Mouse (Mus musculus): ENCODE measurements at regions not wholly inside any gene's neighbourhood (a gene's known extent, or its start where the extent isn't known, plus 50 kb on each side); places are given as distances from the start of the nearest gene placed in this dataset.
A peak's percentile ranks its signal among the peaks of the same experiment; 100 is the strongest.

DNA sequence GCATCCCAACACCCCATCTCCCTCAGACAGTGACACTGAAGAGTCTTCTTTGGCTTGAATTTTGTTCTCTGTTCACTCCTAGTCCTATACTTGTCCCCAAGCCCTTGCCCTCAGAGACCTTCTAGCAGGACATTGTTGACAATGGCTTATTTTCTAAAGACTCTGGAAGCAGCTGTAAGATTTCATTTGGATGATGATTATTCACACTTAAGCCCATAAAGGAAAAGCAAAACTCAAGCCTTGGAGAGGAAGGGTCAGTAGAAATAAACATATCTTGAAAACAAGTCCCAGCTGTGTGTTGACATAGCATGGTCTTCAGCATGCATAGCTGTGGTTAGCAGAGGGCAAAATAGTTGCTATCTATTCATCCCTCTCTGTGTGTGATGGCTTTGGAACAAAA lies 59.9 kb upstream of the Cdh11 start:
- DNase-seq (ENCODE audit: low spot score in 2 of 2) = no peak

DNA sequence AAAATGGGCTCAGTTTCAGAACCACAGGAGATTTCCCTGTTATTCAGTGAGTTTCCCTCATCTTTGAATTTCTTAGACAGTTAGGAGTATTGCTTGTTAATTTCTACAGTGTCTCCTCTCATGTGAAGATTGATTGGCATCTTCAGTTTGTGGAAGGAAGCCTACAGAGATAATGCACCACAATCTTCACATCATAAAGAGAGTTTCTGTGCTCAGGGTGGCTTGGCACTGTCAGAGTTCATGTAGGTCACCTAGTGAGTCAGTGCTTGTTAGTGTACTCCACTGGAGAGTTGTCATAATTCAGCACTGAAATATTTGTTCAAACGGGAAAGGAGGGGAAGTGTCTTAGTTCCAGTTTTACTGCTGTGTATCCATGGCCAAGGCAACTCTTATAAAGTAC lies 74.6 kb upstream of the Cdh11 start:
- no peak for DNase-seq (ENCODE audit: low spot score in 2 of 2)

DNA sequence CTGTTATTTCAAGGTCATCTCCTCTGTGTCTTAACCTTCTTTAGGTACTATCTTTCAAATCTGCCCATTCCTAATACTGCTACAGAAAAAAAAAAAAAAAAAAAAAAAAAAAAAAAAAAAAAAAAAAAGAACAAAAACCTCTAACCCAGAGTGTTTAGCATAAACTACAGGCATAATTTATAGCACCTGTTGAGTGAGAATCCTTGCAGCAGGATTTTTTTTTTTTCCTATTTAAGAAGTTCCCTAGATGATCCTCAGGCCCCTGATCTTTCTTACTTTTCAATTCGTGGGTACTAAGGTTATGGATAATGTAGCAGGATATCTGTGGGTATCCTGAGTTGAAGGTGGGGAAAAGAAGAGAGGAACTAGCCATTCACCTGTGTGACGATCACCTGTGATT lies 114.1 kb upstream of the Cdh11 start:
- DNase-seq (ENCODE audit: low spot score in 2 of 2) = no peak

DNA sequence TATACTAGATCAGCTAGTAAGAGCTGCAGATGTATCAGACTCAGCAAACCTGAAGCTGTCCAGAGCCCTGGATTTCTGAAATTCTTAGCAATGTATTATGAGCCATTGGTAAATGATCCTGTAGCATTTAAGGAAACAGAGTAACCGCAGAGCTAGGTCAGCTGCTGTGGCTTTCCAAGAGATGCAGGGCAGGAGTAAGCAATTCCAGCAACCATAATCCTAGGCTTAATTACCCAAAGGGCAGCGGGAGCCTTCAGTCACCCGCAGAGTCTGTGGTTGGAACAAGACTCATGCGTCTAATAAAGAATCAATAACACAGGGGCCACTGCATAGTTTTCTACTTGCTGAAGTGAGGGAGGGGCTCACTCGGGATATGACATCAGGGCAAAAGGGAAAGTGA lies 115.2 kb upstream of the Cdh11 start:
- no peak for DNase-seq (ENCODE audit: low spot score in 2 of 2)

DNA sequence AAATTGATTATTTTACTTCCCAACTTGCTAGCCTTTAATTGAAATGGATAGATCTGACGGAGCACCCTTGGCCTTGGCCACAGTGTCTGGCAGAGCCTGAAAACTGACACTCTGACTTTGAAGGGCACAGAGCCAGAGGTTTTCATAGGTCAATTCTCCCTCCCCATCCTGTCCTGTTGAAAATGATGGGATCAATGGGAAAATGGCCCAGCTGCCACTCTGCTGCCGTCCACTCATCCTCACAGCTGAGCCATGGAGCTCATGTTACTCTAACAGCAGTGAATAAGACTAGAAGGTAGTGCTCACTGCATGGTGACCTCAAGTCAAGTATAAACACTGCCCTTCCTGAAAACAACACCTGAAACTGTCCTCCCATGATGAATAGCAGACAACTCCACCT lies 122.0 kb upstream of the Cdh11 start:
- no peak for DNase-seq (ENCODE audit: low spot score in 2 of 2)

DNA sequence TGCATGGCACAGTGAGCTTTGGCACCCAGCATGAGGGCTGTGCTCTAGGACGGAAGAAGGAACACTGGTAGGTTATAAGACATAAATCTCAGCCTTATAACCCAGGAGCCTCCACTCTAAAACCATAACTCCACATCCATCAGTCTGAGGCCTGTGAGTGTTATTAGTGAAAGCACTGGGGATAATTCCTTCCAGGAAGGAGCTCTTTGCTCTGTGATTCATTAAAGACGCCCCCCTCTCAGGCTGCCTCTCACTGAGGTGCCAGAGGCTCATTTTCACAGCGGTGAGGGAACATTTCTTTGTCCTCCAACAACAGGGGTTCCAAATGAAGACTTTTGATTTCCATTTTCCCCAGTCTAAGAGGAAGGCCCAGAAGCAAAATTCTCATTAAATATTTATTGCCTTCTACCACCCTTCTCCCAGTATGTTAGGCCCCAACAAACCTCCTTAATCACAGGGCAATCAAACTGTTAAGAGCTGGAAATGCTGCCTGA lies 145.9 kb upstream of the Cdh11 start:
- no peak for DNase-seq (ENCODE audit: low spot score in 2 of 2)

DNA sequence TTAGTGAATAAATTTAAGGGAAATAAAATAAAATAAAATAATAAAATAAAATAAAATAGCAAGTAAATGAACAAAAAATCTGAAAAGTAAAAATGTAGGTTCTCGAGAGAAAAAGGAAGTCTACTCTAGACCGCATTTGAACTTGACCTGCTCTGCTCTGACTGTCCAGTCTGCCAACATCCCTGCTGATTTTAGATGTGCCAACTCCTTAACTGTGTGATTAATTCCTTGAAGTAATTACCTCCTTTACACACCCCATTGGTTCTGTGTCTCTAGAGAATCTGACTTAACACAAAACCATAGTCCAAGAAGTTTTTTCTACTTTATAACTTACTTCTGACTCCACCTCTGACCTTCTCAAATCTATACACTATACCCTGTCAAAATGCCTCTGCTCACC lies 153.3 kb upstream of the Cdh11 start:
- no peak for DNase-seq (ENCODE audit: low spot score in 2 of 2)

DNA sequence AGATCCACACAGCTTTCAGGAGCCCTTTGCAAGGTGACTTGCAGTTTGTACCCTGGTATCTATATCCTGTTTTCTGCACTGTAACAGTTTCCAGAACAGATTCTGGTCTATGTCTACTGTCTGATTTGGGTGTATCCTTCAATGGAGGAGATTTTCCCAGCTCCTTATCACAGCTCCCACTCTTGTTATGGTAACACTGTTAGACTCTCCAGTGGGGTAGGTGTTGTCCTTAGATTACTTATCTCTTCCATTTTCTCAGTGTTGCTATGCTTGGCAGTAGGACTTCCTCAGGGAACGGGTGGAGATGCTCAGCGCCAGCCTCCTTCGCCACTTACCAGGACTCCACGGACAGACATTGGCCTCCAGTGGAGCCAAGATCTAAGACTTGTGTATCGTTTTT lies 160.1 kb upstream of the Cdh11 start:
- DNase-seq (ENCODE audit: low spot score in 2 of 2) = no peak

DNA sequence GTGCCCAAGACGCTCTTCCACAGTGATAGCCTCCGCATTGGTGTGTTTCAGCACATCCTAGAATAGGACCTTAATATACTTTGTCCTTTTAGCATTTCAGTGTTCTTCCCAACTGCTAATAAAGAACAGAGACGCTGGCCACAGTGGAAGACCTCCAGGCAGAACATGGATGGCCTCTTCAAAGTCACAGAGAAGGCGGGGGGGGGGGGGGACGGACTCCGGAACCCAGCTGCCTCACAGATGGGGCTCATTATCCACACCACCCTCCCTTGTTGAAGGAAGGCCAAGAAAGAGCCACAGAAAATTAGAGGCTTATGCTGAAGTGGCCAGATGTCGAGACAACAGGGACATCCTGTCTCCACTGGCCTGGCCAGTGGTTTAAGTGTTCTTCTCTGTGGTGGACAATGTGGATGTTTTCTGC lies 192.7 kb upstream of the Cdh11 start:
- no peak for DNase-seq (ENCODE audit: low spot score in 2 of 2)

DNA sequence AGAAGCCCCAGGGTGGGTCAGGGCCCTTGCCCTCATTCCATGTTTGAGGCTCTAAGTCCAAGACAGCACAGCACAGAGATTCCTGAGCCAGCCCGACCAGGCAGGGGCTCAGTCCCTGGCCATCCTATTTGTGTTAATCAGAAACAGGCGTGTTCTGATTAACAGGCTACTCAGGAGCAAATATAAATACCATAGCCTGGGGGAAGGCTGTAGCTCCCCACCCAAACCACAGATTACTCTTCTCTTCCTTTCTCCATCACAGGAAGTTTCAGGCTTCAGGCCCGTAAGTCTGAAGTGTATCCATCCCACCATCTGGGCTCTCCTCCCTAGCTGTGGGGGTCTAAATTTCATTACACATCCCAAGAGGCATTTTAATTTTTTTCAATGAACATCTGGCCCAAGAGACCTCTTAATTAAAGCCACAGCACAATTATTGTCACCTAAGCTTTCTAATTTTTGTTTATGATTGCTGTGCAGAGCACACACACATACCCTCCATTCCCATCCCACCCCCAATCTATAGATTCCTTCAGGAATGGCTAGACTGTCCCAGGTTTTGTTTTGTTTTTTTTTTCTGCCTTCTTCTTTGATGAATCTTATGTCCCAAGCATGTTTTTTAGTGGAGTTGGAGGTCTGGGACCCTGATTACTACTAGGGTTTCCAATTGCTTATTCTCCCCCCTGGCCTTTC lies 197.9 kb upstream of the Cdh11 start:
- no peak for DNase-seq (ENCODE audit: low spot score in 2 of 2)

DNA sequence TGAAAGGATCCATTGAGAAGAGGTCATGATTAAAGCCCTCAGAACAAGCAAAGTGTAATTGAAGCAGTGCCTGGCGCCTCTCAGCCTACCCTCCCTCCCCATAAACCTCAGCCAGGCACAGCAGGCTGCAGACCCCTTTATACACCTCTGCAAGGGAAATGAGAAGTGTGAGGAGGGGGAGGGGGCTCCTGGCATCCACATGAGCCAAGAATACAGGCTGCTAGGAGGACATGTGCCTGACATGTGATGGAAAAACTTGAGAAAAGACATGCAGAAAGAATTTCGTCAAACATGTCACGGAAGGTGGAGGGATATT lies 198.4 kb upstream of the Cdh11 start:
- no peak for DNase-seq (ENCODE audit: low spot score in 2 of 2)

DNA sequence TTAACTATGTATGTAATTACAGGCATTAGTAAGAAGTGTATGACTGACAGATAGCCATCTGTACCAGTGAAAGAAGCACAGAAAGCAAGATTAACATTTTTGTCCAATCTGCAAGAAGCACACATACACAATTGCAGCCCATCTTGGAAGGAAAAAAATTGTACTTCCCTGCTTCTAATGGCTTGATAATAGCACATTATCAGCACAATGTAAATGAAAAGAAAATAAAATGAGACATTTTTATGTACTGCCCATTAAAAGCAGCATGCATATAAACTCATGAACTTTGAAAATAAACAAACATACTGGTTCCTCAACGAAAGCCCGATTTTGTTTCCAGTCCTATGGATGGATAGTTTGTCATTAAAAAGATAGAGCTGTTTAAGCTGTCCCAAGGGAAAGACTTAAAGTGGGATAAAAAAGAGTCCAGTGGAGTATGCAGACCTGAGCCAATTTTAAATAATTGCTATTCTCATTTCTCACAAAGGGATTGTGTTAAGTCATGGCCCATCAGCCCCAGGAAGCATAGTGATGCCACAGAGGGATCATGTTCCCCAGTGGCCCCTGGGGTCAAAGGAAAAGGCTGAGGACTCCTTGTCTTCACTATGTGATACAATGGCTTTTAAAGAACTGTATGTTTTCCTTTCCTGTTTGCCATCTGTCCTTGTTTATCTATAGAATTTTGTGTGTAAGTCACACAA lies 222.0 kb upstream of the Cdh11 start:
- no peak for DNase-seq (ENCODE audit: low spot score in 2 of 2)

DNA sequence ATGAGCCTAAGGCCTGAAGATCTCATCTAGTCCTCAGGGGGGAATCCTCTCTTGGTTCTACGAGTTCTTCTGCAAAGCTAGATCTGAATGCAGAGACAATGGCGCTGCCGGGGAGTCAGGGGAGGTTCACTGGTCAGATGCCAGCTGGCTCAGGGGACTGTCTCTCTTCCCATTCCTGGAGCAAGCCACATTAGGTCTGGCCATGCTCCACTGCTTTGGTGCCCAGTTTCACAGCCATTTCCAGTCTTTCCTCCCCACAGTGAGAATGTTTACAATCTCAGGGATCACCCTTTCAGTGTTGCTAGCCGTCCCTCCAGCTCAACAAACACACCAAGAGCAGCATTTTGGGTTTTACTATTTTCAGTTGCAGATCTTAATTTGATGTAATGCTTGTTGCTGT lies 233.7 kb upstream of the Cdh11 start:
- DNase-seq (ENCODE audit: low spot score in 2 of 2) = no peak

DNA sequence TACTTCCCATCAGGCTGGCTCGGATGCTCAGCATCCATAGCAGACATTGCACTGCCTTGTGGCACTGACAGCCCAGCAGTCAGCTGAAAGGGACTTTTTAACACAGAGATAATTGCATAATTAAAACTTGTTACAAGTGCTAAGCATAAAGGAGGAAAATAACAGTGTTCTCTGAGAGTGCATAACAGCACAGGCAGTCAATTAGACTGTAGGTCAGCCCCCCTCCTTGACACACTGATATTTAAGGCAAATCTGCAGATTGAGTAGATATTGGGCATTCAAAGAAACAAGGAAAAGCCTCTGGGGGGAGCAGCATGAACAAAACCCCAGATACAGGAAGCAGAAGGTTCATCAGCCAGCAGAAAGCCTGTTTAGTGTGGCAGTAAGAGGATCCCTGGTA lies 237.8 kb upstream of the Cdh11 start:
- no peak for DNase-seq (ENCODE audit: low spot score in 2 of 2)

DNA sequence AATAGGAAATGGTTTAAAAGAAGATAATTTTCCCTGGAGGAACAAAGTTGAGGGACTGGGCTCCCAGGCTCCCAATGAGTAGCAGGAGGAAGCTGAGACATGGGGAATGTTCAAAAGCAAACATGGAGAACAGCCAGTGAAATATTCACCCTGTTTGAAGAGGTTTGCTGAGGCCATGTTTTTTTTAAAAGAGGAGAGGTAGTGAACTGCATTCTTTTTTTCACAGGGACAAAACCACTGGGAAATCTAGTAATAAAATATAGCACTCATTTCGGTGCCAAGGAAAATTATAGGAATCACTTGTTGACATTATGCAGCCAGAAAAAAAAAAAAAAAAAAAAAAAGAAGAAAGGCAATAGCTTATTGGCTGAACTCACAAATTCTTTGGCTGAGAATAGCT lies 246.3 kb upstream of the Cdh11 start:
- DNase-seq (ENCODE audit: low spot score in 2 of 2) = no peak

DNA sequence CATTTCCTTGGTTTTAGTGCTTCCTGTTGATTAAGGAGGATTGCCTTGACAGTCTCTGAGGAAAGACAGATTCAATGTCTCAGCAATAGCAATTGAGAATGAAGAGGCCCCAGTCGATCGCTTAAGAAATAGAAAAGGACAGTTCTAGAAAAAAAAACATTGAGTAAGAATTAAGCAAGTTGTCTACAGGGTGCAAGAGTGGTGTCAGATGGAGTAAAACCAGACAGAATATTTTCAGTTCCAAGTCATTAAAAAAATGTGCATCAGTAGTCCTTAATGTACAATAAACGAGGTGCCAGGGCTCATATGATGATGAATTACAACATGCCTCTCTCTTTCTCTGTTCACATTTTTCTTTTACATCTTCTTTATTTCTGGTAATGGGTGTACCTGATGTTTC lies 248.5 kb upstream of the Cdh11 start:
- DNase-seq (ENCODE audit: low spot score in 2 of 2) = no peak

DNA sequence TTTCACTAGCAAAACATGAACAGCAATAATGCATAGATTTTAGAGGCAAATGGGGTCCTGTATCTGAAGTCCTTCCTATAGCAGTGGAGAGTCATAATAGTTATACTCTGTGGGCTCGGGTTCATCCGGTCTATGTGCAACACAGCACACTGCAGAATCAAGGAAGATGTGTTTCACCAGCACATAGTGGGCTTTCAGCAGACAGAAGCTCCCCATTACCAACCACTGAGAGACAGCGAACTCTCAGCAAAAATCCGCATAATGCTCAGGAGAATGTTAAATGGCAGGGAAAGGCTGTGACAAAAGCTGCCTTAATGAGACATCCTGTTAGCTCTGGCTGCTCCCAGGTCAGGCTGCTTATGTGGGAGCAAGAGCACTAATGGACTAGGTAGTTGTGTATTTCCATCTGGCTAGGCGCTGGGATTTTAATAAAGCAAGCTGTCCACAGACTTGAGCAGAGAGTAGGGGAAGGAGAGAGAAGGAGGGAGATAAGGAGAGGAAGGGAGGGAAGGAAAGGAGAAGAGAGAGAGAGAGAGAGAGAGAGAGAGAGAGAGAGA lies 286.7 kb upstream of the Cdh11 start:
- no peak for DNase-seq (ENCODE audit: low spot score in 2 of 2)

DNA sequence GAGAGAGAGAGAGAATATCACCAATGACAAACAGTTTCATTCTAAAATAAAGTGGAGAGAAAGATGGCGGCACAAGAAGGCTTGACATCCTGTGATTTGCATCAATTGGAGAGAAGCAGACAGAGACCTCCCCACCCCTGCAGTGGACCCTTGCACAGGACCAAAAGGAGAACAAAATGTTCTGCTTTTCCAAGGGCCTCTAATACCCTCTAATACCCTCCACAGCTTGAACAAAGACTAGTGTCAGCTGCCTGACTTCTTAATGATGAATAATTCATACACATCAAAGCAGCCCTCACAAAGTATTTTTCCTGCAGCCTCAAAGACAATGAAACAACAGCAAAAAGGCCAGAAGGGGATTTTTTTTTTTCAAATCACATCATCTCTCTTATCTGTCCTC lies 287.2 kb upstream of the Cdh11 start:
- no peak for DNase-seq (ENCODE audit: low spot score in 2 of 2)

DNA sequence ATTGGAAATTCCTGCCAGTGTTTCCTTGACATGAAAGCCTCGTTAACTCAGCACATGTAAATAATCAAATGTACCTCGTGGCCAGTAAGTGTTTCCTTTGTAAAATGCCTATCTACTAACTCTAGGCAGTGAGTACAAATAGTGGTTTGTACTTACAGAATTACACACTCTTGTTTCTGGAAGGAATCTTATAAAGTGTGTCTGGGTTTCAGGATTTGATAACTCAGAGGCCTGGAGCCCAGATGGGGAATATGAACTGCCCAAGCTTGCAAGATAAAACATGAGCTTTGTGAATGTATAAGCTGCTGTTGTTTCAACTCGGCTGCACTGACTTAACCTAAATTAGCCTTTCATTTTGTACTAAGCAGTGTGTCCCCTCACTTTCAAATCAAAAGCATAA lies 293.1 kb upstream of the Cdh11 start:
- DNase-seq (ENCODE audit: low spot score in 2 of 2) = no peak

DNA sequence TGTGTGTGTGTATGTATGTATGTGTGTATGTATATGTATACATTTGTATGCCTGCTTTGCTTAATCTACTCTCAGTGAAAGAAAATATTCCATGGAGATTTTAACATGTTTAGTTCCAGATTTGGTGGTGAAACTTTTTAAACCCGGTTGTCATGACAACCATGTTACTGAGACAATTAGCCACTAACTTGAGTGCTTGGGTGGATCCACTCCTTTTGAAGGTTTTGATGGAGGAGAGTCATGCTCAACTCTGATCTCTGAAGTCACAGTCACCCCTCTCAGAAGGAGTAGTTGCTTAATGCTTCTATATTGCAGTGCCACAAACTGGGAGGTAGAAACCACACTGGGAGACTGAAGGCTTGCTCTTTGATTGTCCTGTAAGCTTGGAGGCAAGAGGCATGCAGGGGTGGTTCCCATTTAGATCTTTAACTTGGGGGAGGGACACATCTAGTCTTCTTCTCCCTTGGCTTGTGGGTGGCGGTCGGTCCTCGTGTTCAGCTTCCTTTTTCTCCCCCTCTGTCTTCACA lies 301.6 kb upstream of the Cdh11 start:
- peak; percentile 3 to 5 for DNase-seq (ENCODE audit: low spot score in 2 of 2)

DNA sequence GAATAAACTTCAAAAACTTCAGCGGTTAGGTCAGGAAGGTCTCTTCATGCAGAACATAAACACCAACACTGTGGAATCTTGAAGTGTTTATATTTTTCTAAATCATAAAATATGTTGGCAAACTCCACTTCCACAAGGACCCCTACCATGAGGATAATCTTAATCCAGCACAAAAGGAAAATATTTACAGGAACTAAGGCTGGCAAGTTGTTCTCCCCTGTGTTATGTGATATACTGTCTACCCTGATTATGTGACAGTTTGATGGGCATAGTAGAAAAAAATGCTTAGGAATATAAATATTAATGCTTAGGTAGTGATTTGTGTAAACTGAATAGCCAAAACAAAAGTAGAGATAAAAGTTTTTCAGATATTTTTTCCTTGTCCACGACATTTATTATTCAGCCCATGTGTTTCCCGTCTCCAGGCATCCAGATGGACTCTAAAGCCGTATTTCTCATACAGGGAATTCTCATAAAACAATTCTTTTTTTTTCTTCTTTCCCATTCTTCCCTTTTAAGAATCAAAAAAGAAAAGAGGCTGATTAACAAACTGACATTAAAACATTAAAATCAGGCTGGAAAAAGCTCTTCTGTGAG lies 311.2 kb upstream of the Cdh11 start:
- no peak for DNase-seq (ENCODE audit: low spot score in 2 of 2)

DNA sequence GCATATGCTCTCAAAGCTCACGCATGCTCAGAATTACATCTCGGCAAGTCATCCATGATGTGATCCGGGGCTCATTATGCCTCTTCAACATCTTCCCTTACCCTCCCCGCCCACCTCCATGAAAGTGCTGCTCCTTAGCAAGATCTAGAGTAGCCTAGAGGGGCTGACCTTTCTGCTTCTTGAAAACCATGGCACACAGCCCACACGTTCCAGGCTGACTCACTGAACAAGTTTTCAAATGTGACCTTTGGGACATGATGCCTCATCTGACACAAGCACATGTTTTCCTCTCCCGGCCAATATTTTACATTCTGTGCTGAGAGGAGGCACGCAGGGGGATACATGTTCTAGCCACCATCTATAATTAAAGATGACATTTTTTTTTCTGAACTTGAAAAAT lies 340.1 kb upstream of the Cdh11 start:
- no peak for DNase-seq (ENCODE audit: low spot score in 2 of 2)

DNA sequence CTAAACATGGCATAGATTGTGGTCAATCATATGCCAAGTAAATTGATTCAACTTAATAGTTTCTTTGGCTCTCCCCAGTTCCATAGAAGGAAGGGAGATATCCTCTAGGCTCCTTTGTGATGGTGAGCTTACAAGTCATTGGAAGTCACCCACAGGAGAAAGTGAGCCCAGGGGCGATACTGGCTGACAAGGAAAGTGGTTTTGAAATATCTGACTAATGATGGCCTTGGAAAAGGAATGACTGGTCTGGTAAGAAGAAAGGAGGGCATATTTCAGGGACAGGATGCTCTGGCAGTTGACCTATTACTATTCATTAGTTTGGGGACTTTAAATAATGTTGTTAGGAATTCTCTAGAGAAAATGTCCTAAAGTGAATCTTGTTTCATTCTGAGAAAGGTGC lies 352.7 kb upstream of the Cdh11 start:
- DNase-seq (ENCODE audit: low spot score in 2 of 2) = no peak
